Mouse (Mus musculus) small intestine, adult 2 months (tissue): ENCODE measurements at regions not wholly inside any gene's neighbourhood (a gene's known extent, or its start where the extent isn't known, plus 50 kb on each side); places are given as distances from the start of the nearest gene placed in this dataset.

Source experiments
- H3K27ac ChIP-seq: fragments of 200-500 bp; 2 replicates; pipeline ENCODE4 v1.5.1; 2012; ENCODE audit warnings: low read depth, low read length, control low read depth, inconsistent platforms; ENCODE audit not compliant: insufficient read depth
- H3K27me3 ChIP-seq: fragments of 200-500 bp; 2 replicates; pipeline ENCODE4 v1.6.1; 2012; ENCODE audit warnings: mild to moderate bottlenecking, moderate library complexity, low read length, inconsistent platforms; ENCODE audit not compliant: control insufficient read depth, insufficient read depth
- H3K36me3 ChIP-seq: fragments of 200-500 bp; 2 replicates; pipeline ENCODE4 v1.6.1; 2012; ENCODE audit warnings: mild to moderate bottlenecking, low read length, control low read depth, inconsistent platforms; ENCODE audit not compliant: control insufficient read depth, insufficient read depth
- H3K4me1 ChIP-seq: fragments of 200-500 bp; 2 replicates; pipeline ENCODE4 v1.6.1; 2012; ENCODE audit warnings: low read length, inconsistent platforms, mixed read lengths; ENCODE audit not compliant: control insufficient read depth, insufficient read depth, insufficient read length
- H3K4me3 ChIP-seq: fragments of 200-500 bp; 2 replicates; pipeline ENCODE4 v1.5.1; 2012; ENCODE audit warnings: low read depth, mild to moderate bottlenecking, control low read depth, inconsistent platforms, low read length, moderate library complexity
- CTCF ChIP-seq: fragments of 200-500 bp; IDR thresholded peaks from 2 replicates; pipeline ENCODE4 v1.5.1; 2012; ENCODE audit warnings: low read depth, mild to moderate bottlenecking, control low read depth, inconsistent platforms, low read length, moderate library complexity, mixed read lengths; ENCODE audit not compliant: insufficient replicate concordance, insufficient read length; ENCODE audit errors: extremely low read depth
- POLR2A ChIP-seq: fragments of 200-500 bp; IDR thresholded peaks from 2 replicates; pipeline ENCODE4 v1.6.1; 2012; ENCODE audit warnings: low read depth, mild to moderate bottlenecking, control low read depth, inconsistent platforms, low read length, moderate library complexity
- WGBS: fragments of 180-500 bp; shearing (Covaris S2); methylation state at CpG from one replicate; pipeline ENCODE4 v1.1.7; 2018; 5-methylcytosine and 5-hydroxymethylcytosine counted together

DNA sequence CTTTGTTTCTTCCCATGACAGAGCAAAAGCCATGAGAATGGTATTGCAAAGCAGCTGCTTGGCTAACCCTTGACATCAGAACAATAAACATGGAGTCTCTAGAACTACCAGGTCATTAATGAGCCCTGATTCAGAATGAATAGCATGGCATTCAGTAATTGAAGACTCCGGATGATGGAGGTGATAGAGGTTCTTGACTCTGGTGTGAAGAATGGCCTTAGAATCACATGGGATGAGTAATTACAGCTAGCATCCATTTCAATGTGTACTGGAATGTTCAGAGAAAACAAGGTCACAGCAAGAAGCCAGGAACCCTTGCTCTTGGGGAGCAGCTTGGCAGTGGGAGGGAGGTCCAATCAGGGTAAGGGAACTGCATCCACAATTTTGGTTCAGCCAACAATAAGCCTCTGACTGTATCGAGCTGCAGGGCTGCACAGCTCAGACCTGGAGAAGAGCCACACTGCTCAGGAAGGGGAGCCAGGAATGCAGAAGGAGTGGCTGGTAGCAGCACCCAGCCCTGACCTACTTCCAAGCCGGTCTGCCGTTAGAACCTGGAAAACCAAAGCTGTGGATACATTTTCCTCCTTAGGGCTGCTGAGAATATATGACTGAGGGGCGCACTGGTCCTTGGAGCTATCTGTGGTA is 275.1 kb downstream of the Maf start:
- Histone ChIP-seq H3K4me1 (peaks cover under 1% of the 10 kb centered on the region; the same call in 1 of the 2 replicates), H3K27me3 (no peaks in the 10 kb centered on the region), H3K36me3 (no peaks in the 10 kb centered on the region), H3K4me3 (no peak overlapping the region), H3K27ac (no peak overlapping the region)
- no peak for TF ChIP-seq POLR2A
- no peak for TF ChIP-seq CTCF
- 68% methylated on average over 5 of the region's 5 CpGs for WGBS

DNA sequence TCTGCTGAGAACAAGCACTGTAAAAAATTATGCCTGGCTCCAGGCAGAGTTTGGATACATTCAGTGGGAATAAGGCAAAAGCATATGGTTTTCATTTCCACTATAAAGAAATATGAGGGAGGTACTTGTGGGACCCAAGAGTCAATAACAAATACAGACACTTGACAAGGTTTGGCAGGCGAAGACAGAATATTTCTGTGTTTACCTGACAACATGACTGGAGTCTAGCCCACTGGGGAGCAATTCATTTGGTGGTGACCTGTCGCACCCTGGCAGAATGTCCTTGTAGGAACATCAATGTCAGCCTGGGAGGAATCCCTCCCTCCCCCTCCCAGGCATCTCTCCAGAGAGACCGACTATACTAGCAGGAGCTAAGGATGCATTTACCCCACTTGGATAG is 276.8 kb downstream of the Maf start:
- TF ChIP-seq POLR2A, result no peak
- TF ChIP-seq CTCF, result no peak
- Histone ChIP-seq H3K4me1 (peaks cover 7% of the 10 kb centered on the region; the same call in 1 of the 2 replicates), H3K27me3 (no peaks in the 10 kb centered on the region), H3K27ac (no peak overlapping the region), H3K36me3 (no peaks in the 10 kb centered on the region), H3K4me3 (no peak overlapping the region)
- 78% methylated on average over 3 of the region's 3 CpGs for WGBS

DNA sequence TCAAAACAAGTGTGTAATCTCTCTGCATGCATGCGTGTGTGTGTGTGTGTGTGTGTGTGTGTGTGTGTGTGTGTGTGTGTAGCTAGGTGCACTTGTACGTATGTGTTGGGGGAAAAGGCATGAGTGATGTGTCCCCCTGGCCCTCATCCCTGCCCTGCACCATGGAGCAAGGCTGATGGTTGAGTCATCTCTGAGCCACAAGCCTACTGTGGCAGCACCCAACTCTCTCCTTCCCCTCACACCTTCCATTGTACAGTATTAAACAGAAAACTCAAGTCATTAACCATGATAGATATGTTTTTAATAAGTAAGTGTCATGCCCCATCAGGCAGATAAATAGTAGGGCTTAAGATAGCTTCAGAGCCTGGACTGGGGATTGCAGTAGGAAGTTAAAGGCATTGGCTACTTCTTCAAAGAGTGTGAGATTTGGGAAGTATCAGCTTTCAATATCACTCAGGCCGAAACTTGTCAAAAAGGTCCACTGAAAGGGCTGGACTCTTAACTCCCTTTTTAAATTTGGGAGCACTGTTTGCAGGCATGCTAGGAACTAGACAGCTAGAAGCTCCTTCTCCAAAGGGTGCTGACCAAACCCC is 278.2 kb downstream of the Maf start:
- Histone ChIP-seq H3K36me3 (no peaks in the 10 kb centered on the region), H3K4me3 (no peak overlapping the region), H3K27me3 (no peaks in the 10 kb centered on the region), H3K27ac (no peak overlapping the region), H3K4me1 (peaks cover 13% of the 10 kb centered on the region; the same call in 1 of the 2 replicates)
- TF ChIP-seq POLR2A (no peak), CTCF (no peak)
- WGBS, result 81% methylated on average over 3 of the region's 3 CpGs

DNA sequence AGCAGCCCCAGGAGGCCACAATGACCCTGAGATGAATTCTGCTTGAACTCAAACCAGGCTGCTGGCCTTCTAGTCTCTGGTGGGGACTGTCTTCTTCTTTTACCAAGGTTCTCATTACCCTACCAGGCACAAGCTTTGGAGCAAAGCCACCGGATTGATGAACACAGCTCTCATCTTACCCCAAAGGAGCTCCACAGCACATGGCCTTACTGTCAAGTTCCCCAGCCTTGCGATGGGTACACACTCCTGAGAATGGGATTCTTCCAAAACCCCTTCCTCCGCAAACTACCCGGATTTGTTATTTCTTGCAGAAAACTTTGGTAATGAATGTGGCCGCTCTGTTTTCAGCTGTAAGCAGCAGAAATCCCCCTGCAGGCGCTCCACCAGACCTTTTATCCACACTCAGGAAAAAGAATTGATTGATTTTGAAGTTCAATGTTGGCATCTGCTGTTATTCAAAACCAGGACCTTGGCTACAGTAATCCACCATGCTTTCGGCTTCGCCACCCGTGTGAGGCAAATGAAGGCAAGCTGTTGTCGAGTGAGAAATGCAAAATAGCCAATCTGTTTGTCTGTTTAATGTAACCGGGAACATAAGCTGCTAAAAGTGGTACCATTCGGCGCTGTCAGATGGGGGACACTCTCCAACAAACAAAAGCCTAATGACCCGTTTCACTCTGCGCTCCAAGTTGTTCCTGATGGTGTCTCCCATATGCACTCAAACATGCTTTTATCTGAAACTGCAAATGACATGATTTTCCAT is 278.9 kb downstream of the Maf start:
- no peak overlapping the region for H3K27ac ChIP-seq
- TF ChIP-seq POLR2A (no peak), CTCF (no peak)
- no peaks in the 10 kb centered on the region for H3K36me3 ChIP-seq
- WGBS, result 93% methylated on average over 15 of the region's 15 CpGs
- no peak overlapping the region for H3K4me3 ChIP-seq
- no peaks in the 10 kb centered on the region for H3K27me3 ChIP-seq
- H3K4me1 ChIP-seq, result peaks cover 13% of the 10 kb centered on the region; the same call in 1 of the 2 replicates

DNA sequence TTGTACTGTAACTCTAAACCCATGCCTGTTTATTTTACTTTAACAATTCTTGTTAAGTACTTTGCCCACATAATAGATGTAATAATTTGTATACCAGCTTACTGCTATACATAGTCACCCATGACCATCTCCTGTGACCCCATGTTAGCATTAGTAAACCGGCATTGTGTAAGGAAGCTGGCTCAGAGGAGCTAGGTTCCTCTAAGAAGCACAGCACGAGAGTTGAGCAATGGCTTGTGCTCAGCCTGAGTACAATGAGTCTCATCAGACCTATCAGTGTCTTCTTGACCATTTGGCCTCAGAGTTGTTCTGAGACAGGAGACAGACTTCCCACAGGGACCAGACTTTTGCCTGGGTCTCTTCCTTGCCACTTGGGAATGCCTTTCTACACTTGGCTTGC is 279.6 kb downstream of the Maf start:
- Histone ChIP-seq H3K27me3 (no peaks in the 10 kb centered on the region), H3K4me1 (peaks cover 13% of the 10 kb centered on the region; the same call in 1 of the 2 replicates), H3K4me3 (no peak overlapping the region), H3K27ac (no peak overlapping the region), H3K36me3 (no peaks in the 10 kb centered on the region)
- WGBS, result 93% methylated on average over 2 of the region's 2 CpGs
- TF ChIP-seq CTCF (no peak), POLR2A (no peak)

DNA sequence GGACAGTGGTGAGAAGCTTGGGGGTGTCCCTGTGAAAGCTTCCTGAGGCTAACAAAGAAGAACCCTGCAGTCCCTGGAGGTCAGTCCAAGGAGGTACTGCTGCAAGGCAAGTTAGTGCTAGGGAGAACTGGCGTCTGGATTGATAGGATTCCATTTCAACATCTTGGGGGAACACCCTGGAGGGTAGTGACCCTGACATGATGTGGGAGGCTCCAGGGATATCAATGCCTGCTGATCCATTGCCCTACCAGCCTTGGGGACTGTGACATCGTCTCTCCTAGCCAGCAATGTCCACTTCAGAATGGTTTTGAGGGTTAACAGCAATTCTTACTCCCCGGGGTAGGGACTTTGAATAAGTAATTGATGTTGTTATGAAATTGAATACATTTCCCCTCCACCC is 280.1 kb downstream of the Maf start:
- TF ChIP-seq POLR2A (no peak), CTCF (no peak)
- H3K4me1 ChIP-seq, result peaks cover 13% of the 10 kb centered on the region; the same call in 1 of the 2 replicates
- no peaks in the 10 kb centered on the region for H3K36me3 ChIP-seq
- no peak overlapping the region for H3K4me3 ChIP-seq
- H3K27me3 ChIP-seq, result no peaks in the 10 kb centered on the region
- WGBS, result 72% methylated on average over 3 of the region's 3 CpGs
- H3K27ac ChIP-seq, result no peak overlapping the region

DNA sequence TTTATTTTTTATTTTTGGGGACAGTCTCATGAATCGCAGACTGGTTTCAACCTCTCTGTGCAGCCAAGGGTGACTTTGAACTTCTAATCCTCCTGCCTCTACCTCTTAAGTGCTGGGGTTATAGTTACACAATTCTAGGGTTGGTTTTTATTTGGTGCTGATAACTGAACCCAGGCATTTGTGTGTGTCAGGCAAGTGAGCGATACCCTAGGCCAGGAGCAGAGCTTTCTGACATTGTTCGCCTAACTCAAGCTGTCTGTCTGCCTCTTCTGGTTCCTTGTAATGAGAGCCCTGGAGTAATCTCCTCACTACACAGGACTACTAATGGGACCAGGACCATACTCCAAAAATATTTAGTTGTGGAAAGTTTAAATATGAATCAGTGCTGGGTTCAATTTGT is 281.1 kb downstream of the Maf start:
- WGBS, result 48% methylated on average over 3 of the region's 3 CpGs
- Histone ChIP-seq H3K27me3 (no peaks in the 10 kb centered on the region), H3K4me3 (no peak overlapping the region), H3K27ac (peak overlapping the region; percentile 83), H3K4me1 (peaks cover 13% of the 10 kb centered on the region; the same call in 1 of the 2 replicates), H3K36me3 (no peaks in the 10 kb centered on the region)
- no peak for TF ChIP-seq CTCF
- no peak for TF ChIP-seq POLR2A
